Mouse (Mus musculus) urinary bladder, postnatal 10 days (tissue): ENCODE measurements around the gene Lsm2.
"Not testable (repeated sequence)": the region's sequence is repeated elsewhere in the genome, so short reads cannot be mapped to it uniquely, and the experiment has no call there.

Source experiments
- DNase-seq: peaks from one replicate; pipeline ENCODE4 v3.0.0; 2022; ENCODE audit warnings: low spot score

Gene Lsm2

GRCm38 (mm10) chr17:34957291-34957690 lies 24.4 kb upstream of the Lsm2 start:
- DNase-seq, result not testable (repeated sequence)

- not testable (repeated sequence) for DNase-seq
Observed at GRCm38 (mm10) chr17:34957966-34958365, 23.7 kb upstream of the Lsm2 start.

- DNase-seq, result not testable (repeated sequence)
Observed at GRCm38 (mm10) chr17:34958734-34959129, 22.9 kb upstream of the Lsm2 start.

GRCm38 (mm10) chr17:34959130-34959778 lies 22.4 kb upstream of the Lsm2 start, which contains the start of gene Hspa1b:
TSS of gene Hspa1b (minus strand) at chr17:34959238.
- peak; percentile 52 for DNase-seq

- no peak for DNase-seq
Observed at GRCm38 (mm10) chr17:34959881-34960515, 21.7 kb upstream of the Lsm2 start.

GRCm38 (mm10) chr17:34960702-34961493 lies 20.8 kb upstream of the Lsm2 start:
- DNase-seq, result no peak

- no peak for DNase-seq
Observed at GRCm38 (mm10) chr17:34962125-34962524, 19.5 kb upstream of the Lsm2 start.

- no peak for DNase-seq
Observed at GRCm38 (mm10) chr17:34962841-34963240, 18.8 kb upstream of the Lsm2 start.

GRCm38 (mm10) chr17:34964640-34965049 lies 17.0 kb upstream of the Lsm2 start:
- no peak for DNase-seq

- DNase-seq, result no peak
Observed at GRCm38 (mm10) chr17:34965627-34966026, 16.0 kb upstream of the Lsm2 start.

- DNase-seq, result not testable (repeated sequence)
Observed at GRCm38 (mm10) chr17:34969822-34970221, 11.8 kb upstream of the Lsm2 start, which contains the start of gene Gm20481. TSS of gene Gm20481 (plus strand) at chr17:34969912.

- not testable (repeated sequence) for DNase-seq
Observed at GRCm38 (mm10) chr17:34970850-34971249, 10.8 kb upstream of the Lsm2 start.

GRCm38 (mm10) chr17:34971694-34972068 lies 10.0 kb upstream of the Lsm2 start:
- DNase-seq, result not testable (repeated sequence)

GRCm38 (mm10) chr17:34972069-34972749 lies 9.5 kb upstream of the Lsm2 start, which contains the start of the genes Hspa1a and Hspa1l:
TSS of gene Hspa1a (minus strand) at chr17:34972156.
TSS of gene Hspa1l (plus strand) at chr17:34972703.
- not testable (repeated sequence) for DNase-seq

GRCm38 (mm10) chr17:34975581-34976492 lies 5.8 kb upstream of the Lsm2 start:
- DNase-seq, result no peak

- no peak for DNase-seq
Observed at GRCm38 (mm10) chr17:34977000-34977399, 4.7 kb upstream of the Lsm2 start.

GRCm38 (mm10) chr17:34978239-34978638 lies 3.4 kb upstream of the Lsm2 start:
- DNase-seq, result no peak

- no peak for DNase-seq
Observed at GRCm38 (mm10) chr17:34979631-34980030, 2.0 kb upstream of the Lsm2 start.

- no peak for DNase-seq
Observed at GRCm38 (mm10) chr17:34980655-34981054, 1.0 kb upstream of the Lsm2 start.

GRCm38 (mm10) chr17:34982328-34982727 lies 666 bp downstream of the Lsm2 start:
- DNase-seq, result no peak

GRCm38 (mm10) chr17:34984218-34984617 lies 2.6 kb downstream of the Lsm2 start:
- DNase-seq, result no peak
